Mouse (Mus musculus): Measurements from ENCODE around the gene Efcab2. TPM values are rescaled to one million over a fixed set of nuclear protein-coding genes. Genes with fewer than 3 reads are reported as not detected.

The Efcab2 gene
- polyA plus RNA-seq, 1 experiment from 2014 or later: 5.9 TPM

GRCm38 (mm10) chr1:178528431-178529351 is 122.8 kb downstream of the Efcab2 start, which contains the start of gene Kif26b:
Gene Kif26b (plus strand): TSS chr1:178529125.
- peak within 1 kb of the TSS; percentile 71 for H3K9ac ChIP-seq (ENCODE audit: low read length)
- H3K27ac ChIP-seq (ENCODE audit: low read depth, low read length): peak within 1 kb of the TSS; percentile 2; the same call in 1 of the 2 replicates
- under 1% methylated on average over 87 of the region's 92 CpGs for WGBS
- ATAC-seq (peak; percentile 52), DNase-seq (ENCODE audit: low spot score) (peak; percentile 72)
- peak within 1 kb of the TSS; percentile 100 for H3K4me2 ChIP-seq (ENCODE audit: low read length)
- no peaks in the 10 kb centered on the region for H3K36me3 ChIP-seq (ENCODE audit: control insufficient read depth, insufficient read depth, low read length)
- 0 out of 2 replicates have a peak, but pooled peaks cover 5% of the 10 kb centered on the region for H3K27me3 ChIP-seq (replicated peaks; ENCODE audit: control insufficient read depth, insufficient read depth, low read length)
- peak within 1 kb of the TSS; percentile 63 for H3K4me3 ChIP-seq (ENCODE audit: low read depth, low read length)
- H3K4me1 ChIP-seq (ENCODE audit: control insufficient read depth, insufficient read depth, low read length): peaks cover 11% of the 10 kb centered on the region
- H3K9me3 ChIP-seq (replicated peaks; ENCODE audit: control insufficient read depth, low read length): no peaks in the 10 kb centered on the region

- WGBS: under 1% methylated on average over 38 of the region's 38 CpGs
- peak; percentile 4; the same call in 1 of the 2 replicates for ATAC-seq
- H3K9me3 ChIP-seq (replicated peaks; ENCODE audit: control insufficient read depth, low read length): no peaks in the 10 kb centered on the region
Measured at GRCm38 (mm10) chr1:178529512-178530300, 123.8 kb downstream of the Efcab2 start.

DNA sequence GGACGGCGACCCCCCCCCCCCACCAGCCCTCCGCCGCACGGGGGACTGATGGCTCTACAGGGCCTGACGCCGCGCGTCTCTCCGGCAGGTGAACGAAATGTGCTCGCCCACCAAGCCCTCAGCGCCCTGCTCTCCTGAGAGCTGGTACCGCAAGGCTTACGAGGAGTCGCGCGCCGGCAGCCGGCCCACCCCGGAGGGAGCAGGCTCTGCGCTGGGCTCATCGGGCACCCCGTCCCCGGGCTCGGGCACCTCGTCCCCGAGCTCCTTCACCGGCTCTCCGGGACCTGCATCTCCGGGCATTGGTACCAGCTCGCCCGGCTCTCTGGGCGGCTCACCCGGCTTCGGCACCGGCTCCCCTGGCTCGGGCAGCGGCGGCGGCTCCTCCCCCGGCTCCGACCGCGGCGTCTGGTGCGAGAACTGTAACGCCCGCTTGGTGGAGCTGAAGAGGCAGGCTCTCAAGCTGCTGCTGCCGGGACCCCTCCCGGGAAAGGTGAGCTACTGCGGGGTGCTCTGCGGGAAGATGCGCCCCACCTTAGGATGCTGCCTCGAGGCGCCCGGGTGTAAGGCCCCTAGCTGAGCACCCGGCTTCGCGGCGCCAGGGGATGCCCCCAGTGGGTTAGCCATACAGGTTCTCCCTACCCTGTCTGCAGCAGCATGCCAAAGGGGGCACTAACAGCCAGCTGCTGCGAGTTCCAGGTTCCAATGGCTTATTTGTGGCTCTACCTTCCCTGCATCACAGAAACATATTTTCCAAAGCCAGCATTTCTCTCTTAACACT is 124.6 kb downstream of the Efcab2 start:
- Histone ChIP-seq H3K9me3 (replicated peaks; ENCODE audit: control insufficient read depth, low read length) (no peaks in the 10 kb centered on the region), H3K9ac (ENCODE audit: low read length) (peak overlapping the region; percentile 71), H3K4me2 (ENCODE audit: low read length) (peak overlapping the region; percentile 100), H3K27ac (ENCODE audit: low read depth, low read length) (no peak overlapping the region), H3K4me1 (ENCODE audit: control insufficient read depth, insufficient read depth, low read length) (peaks cover 11% of the 10 kb centered on the region), H3K27me3 (replicated peaks; ENCODE audit: control insufficient read depth, insufficient read depth, low read length) (0 out of 2 replicates have a peak, but pooled peaks cover 5% of the 10 kb centered on the region), H3K4me3 (ENCODE audit: low read depth, low read length) (peak overlapping the region; percentile 63), H3K36me3 (ENCODE audit: control insufficient read depth, insufficient read depth, low read length) (no peaks in the 10 kb centered on the region)
- ATAC-seq (peak; percentile 61), DNase-seq (ENCODE audit: low spot score) (peak; percentile 85)
- WGBS: under 1% methylated on average over 61 of the region's 62 CpGs

More at GRCm38 (mm10) chr1:178529512-178530300, 123.8 kb downstream of the Efcab2 start:
- DNase-seq (ENCODE audit: low spot score): peak; percentile 38
- Histone ChIP-seq H3K4me1 (ENCODE audit: control insufficient read depth, insufficient read depth, low read length) (peaks cover 11% of the 10 kb centered on the region), H3K27me3 (replicated peaks; ENCODE audit: control insufficient read depth, insufficient read depth, low read length) (0 out of 2 replicates have a peak, but pooled peaks cover 5% of the 10 kb centered on the region), H3K4me3 (ENCODE audit: low read depth, low read length) (peak overlapping the region; percentile 63), H3K9ac (ENCODE audit: low read length) (peak overlapping the region; percentile 71), H3K36me3 (ENCODE audit: control insufficient read depth, insufficient read depth, low read length) (no peaks in the 10 kb centered on the region), H3K4me2 (ENCODE audit: low read length) (peak overlapping the region; percentile 100), H3K27ac (ENCODE audit: low read depth, low read length) (no peak overlapping the region)

Small RNA genes within 50 kb of the gene (microRNA-seq; reads per million reads assigned to microRNA genes)
- gene Gm27458: not detected

Other genes starting within 250 kb of the Efcab2 start
- gene Desi2, start 218.7 kb upstream of the Efcab2 start, polyA plus RNA-seq (2014; fragmentation: Nextera tagmentation; extraction: Ambion mirVana): 10.2 and 14.7 TPM in 2 replicates
- gene Cox20, start 87.0 kb upstream of the Efcab2 start, polyA plus RNA-seq (2014; fragmentation: Nextera tagmentation; extraction: Ambion mirVana): 150 and 167 TPM in 2 replicates
- 284 and 334 TPM in 2 replicates for gene Hnrnpu, start 68.3 kb upstream of the Efcab2 start, polyA plus RNA-seq (2014; fragmentation: Nextera tagmentation; extraction: Ambion mirVana)
- gene Kif26b, start 123.0 kb downstream of the Efcab2 start, polyA plus RNA-seq (2014; fragmentation: Nextera tagmentation; extraction: Ambion mirVana): 2.7 and 3.8 TPM in 2 replicates

Data from forebrain, embryonic 14.5 days (tissue).